Mouse (Mus musculus): ENCODE data around the gene Sh3pxd2b.

GRCm38 (mm10) chr11:32331075-32331474, 16.5 kb upstream of the Sh3pxd2b start:
- TF ChIP-seq CTCF (IDR thresholded peaks at IDR 0.05; ENCODE audit: insufficient read depth, low read depth, low read length), result no peak
- no peak for TF ChIP-seq POLR2A (IDR thresholded peaks at IDR 0.05; ENCODE audit: insufficient read depth, low read depth, low read length)
